Mouse (Mus musculus) kidney, adult 18-20 months (tissue): ENCODE results near the gene Exosc3.

ENCODE experiments used
- DNase-seq: peaks from one replicate; pipeline ENCODE4 v3.0.0; 2021

The Exosc3 gene

DNA sequence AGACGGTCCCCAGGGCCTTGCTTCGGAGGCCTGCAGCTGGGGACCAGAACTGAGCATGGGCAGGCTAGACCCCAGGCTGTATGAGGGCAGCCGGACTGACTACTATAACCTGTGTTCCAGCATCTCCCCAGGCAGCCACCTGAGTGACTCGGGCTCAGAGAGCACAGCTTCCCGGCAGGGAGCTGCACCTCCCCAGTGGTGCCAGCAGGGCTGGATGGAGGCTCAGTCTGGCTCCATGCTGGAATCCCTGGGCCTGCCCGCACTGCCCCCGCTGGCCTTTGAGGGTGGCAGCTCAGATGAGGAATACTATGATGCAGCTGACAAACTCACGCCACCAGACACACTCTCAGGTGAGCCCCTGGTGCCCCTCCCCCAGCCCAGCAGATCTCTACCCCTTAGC, 63.2 kb downstream of the Exosc3 start:
- no peak for DNase-seq

DNA sequence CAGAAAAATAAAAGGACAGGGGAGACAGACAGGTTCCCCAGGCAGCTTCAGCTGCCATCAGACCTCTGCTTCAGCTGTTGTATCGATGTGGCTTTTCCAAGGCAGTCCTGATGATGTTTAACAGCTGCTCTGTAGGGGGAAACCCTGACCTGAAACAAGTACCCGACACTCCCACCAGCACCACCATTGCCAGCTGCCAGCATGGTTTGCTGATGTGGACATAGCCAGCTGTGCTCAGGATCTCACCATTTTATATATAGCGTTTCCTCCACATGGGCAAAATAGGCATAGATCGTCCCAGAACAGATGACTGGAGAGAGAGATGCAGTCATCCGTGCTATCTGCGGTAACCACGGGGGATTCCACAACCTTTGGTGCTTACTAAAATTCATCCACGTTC, 66.8 kb downstream of the Exosc3 start:
- no peak for DNase-seq

DNA sequence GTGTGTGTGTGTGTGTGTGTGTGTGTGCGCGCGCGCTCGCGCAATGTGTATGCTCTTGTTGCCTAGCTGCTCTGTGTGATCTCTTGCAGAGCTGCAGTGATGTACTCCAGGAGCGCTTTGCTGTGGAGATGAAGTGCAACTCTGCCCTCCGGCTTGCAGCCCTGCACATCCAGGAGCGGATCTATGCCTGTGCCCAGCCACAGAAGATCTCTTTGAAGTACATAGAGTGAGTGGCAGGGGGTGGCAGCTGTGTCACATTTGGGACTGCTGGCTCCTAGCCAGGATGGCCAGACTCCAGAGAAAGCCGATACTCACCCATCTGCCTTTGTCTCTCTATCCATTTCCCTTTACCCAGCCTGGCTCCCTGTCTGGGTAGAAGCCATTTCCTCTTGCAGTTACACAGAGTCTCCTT, 71.5 kb downstream of the Exosc3 start:
- DNase-seq: no peak

DNA sequence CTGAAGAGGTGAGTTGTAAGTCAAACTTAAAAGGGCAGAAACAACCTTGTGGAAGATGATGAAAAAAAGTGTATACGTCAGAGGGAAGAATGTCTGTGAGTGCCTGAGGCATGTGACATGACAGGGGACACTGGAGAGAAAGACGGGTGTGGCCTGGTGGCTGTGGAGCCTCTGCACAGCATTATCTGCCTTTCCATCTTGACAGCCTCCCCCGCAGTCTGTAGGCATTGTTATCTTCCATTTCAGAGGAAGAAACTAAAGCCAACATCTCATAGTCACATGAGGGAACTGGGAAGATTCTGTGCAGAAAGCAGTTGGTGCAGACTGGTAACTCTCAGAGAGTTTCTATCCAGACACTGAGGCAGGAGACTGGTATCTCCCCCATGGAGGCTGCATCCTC, 74.6 kb downstream of the Exosc3 start:
- no peak for DNase-seq
